Mouse (Mus musculus) MEL (cell line): ENCODE measurements around the gene Zfp146.

Experiments used
- CTCF ChIP-seq, 3 experiments: IDR thresholded peaks in 2 of 3; conservative IDR thresholded peaks in 1 of 3; 2 replicates each; pipeline ENCODE4 v1.5.1; 2011 to 2012; ENCODE audit warnings: low read length in 3 of 3, low read depth in 2 of 3, mild to moderate bottlenecking in 2 of 3, improper control_type of control experiment in 1 of 3, inconsistent platforms in 1 of 3, mixed read lengths in 1 of 3, moderate library complexity in 1 of 3; ENCODE audit not compliant: control insufficient read depth in 1 of 3, insufficient read depth in 1 of 3, poor library complexity in 1 of 3, severe bottlenecking in 1 of 3
- EP300 ChIP-seq, 2 experiments: IDR thresholded peaks; 2 replicates each; pipeline ENCODE4 v1.6.1; 2011; ENCODE audit warnings: improper control_type of control experiment in 2 of 2, low read length in 2 of 2, low read depth in 1 of 2, mild to moderate bottlenecking in 1 of 2
- MAX ChIP-seq: IDR thresholded peaks from 2 replicates; pipeline ENCODE4 v1.6.1; 2011; ENCODE audit warnings: low read length, improper control_type of control experiment
- TAL1 ChIP-seq: IDR thresholded peaks from 2 replicates; pipeline ENCODE4 v1.6.1; 2012; ENCODE audit warnings: mild to moderate bottlenecking, inconsistent platforms, low read length, moderate library complexity, mixed read lengths
- USF2 ChIP-seq, 2 experiments: IDR thresholded peaks; 2 replicates each; pipeline ENCODE4 v1.6.1; 2011 to 2012; ENCODE audit warnings: improper control_type of control experiment in 2 of 2, low read length in 2 of 2, borderline replicate concordance in 1 of 2, inconsistent platforms in 1 of 2, low read depth in 1 of 2, mild to moderate bottlenecking in 1 of 2; ENCODE audit not compliant: insufficient read depth in 1 of 2

DNA sequence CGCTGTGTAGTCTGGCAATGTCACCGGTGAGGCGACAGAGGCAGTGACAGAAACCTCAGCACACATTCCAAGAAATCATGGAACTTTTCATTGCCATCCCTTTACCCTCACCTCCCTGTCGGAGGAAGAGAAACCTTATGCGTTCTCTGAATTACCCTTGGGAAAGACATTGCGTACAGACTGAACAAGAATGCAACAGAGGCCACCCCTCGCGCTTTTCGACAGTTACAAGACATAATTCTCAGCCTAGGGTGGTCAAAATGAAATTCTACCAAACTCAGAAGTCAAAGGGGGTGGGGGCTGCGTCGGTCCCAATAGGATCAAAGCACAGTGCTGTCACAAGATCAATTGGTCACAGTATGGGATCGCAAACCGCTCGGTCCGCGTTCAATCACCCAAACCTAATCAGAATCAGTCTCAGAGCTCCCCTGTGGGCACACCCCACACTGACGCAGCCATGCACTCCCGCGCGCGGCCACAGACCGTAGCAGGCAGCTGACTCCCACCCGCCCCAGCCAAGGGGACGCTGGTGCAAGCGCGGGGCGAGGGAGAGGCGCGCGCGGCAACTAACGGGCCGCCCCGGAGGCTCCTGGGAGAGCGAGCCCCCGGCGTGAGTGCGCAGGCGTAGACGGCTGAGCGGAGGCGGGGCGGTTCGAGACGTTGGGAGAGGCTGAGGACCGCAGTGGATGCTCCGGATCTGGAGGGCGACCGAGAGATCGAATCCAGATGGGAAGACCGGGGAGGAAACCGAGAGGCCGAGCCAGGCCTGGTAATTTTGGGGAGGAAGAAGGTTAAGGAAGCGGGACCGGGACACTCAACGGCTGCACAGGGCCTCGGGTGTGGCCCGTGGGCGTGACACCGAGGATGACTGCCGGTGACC lies 48.0 kb downstream of the Zfp146 start, which contains the start of gene Zfp382:
- TF ChIP-seq CTCF (IDR thresholded peaks at IDR 0.05 in 2 of 3, conservative IDR thresholded peaks at IDR 0.05 in 1 of 3; ENCODE audit: control insufficient read depth in 1 of 3, insufficient read depth in 1 of 3, low read depth in 2 of 3, low read length in 3 of 3, poor library complexity in 1 of 3, severe bottlenecking in 1 of 3) = no peak
- TF ChIP-seq MAX = 0 out of 2 replicates have a peak, but pooled peaks have one; percentile 23
- TF ChIP-seq USF2 (IDR thresholded peaks at IDR 0.05; ENCODE audit: borderline replicate concordance in 1 of 2, insufficient read depth in 1 of 2, low read depth in 1 of 2, low read length in 2 of 2) = no peak
- TF ChIP-seq TAL1 = no peak
- 0 out of 4 replicates have a peak, but pooled peaks of 1 of the 2 experiments have one; percentile 2 for TF ChIP-seq EP300 (IDR thresholded peaks at IDR 0.05; ENCODE audit: low read depth in 1 of 2, low read length in 2 of 2)
